Mouse (Mus musculus) lung, postnatal 0 days (tissue): ENCODE measurements around the gene Ftsj1.

ENCODE experiments used
- CTCF ChIP-seq: IDR thresholded peaks from 2 replicates; pipeline ENCODE4 v1.5.1; 2016; ENCODE audit warnings: antibody characterized with exemption, mild to moderate bottlenecking
- EP300 ChIP-seq: IDR thresholded peaks from 2 replicates; pipeline ENCODE4 v1.6.1; 2016; ENCODE audit warnings: antibody characterized with exemption, mild to moderate bottlenecking, control low read depth

- TF ChIP-seq CTCF (no peak), EP300 (no peak)
Measured at GRCm38 (mm10) chrX:8255807-8256206, 3.6 kb upstream of the Ftsj1 start.
